In the genomic region with DNA sequence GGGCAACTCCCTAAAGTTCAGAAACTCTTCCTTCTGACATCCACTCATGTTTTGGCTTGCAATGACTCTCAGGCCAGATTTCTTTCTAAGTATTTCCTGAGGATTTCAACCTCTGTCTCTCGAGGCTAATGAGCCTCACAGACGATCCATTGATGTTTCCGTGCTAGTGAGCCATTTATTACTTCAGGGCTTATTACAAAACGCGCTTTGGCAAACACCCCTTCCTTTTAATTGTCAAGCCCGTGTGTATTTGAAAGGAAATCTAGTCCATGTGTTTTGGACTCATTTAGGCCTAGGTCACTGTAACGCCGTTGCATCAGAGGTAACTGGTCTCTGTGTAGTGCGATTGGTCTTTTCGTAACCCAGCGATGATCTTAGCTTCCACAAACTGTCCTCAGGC, we compare ENCODE assay signal across 22 mouse cellular contexts.
A peak's percentile ranks its signal among the peaks of the same experiment; 100 is the strongest.
DNase-seq lines count a peak whose midpoint lies in the region; ATAC-seq lines count a peak whose summit lies in the region.
"Had no signal": no experiment of that assay in that cellular context is flagged by ENCODE, and none has a peak within 500 bp of the region (broad histone marks: within the 10 kb centered on the region; RNA-seq: fewer than 3 reads in every experiment).

No protein-coding gene starts in this region.

- H3K4me1 ChIP-seq in limb, embryonic 10.5 days, result peaks cover 26% of the 10 kb centered on the region
- peaks cover 16% of the 10 kb centered on the region; the same call in 1 of the 2 replicates for H3K4me1 ChIP-seq in limb, embryonic 15.5 days
- H3K4me1 ChIP-seq: forebrain, embryonic 15.5 days; heart, embryonic 12.5 days; liver, embryonic 12.5 days had no signal

- H3K36me3 ChIP-seq in limb, embryonic 10.5 days, result no peaks in the 10 kb centered on the region
- no peaks in the 10 kb centered on the region for H3K36me3 ChIP-seq in limb, embryonic 15.5 days
- H3K36me3 ChIP-seq: forebrain, embryonic 15.5 days; heart, embryonic 12.5 days; liver, embryonic 12.5 days had no signal

- H3K9me3 ChIP-seq in limb, embryonic 10.5 days (replicated peaks), result no peaks in the 10 kb centered on the region
- H3K9me3 ChIP-seq in limb, embryonic 15.5 days, result no peaks in the 10 kb centered on the region
- H3K9me3 ChIP-seq: forebrain, embryonic 15.5 days; liver, embryonic 12.5 days had no signal

- DNase-seq in gastrocnemius, adult 18-20 months (ENCODE audit: low spot score), result peak; percentile 46
- no peak for DNase-seq in gastrocnemius, postnatal 4 days (ENCODE audit: low spot score in 2 of 2)
- peak; percentile 1 for DNase-seq in 416B (ENCODE audit: low read depth)
- DNase-seq in limb, embryonic 10.5 days (ENCODE audit: low spot score), result no peak
- DNase-seq in thymus, postnatal 0 days (ENCODE audit: low spot score), result no peak
- DNase-seq in MN1 (ENCODE audit: low spot score), result no peak
- DNase-seq: adrenal gland, postnatal 14 days; cerebellum, adult 11 months; cerebellum, adult 9-10 months; kidney, adult 18-20 months; liver, postnatal 0 days; lung, postnatal 36 days; right cerebral cortex, adult 18-20 months; right cerebral cortex, postnatal 4 days; thymus, postnatal 14 days had no signal

- H3K9ac ChIP-seq in limb, embryonic 15.5 days, result no peak overlapping the region
- H3K9ac ChIP-seq: forebrain, embryonic 15.5 days; heart, embryonic 12.5 days; liver, embryonic 12.5 days; liver, postnatal 0 days had no signal

- ATAC-seq in limb, embryonic 15.5 days (ENCODE audit: insufficient number of reproducible peaks, low FRiP score, low TSS enrichment, low read depth), result no peak
- ATAC-seq: forebrain, embryonic 15.5 days; hindbrain, embryonic 16.5 days; liver, embryonic 12.5 days; liver, postnatal 0 days; midbrain, embryonic 16.5 days had no signal

- WGBS in limb, embryonic 10.5 days, result 55% methylated on average over 11 of the region's 11 CpGs
- 28% methylated on average over 11 of the region's 11 CpGs for WGBS in limb, embryonic 15.5 days

- H3K27me3 ChIP-seq in limb, embryonic 10.5 days (ENCODE audit: low read depth, poor library complexity, severe bottlenecking), result no peaks in the 10 kb centered on the region
- H3K27me3 ChIP-seq in limb, embryonic 15.5 days, result no peaks in the 10 kb centered on the region
- H3K27me3 ChIP-seq: forebrain, embryonic 15.5 days; liver, embryonic 12.5 days had no signal

- no peak overlapping the region for H3K4me3 ChIP-seq in limb, embryonic 10.5 days
- H3K4me3 ChIP-seq in limb, embryonic 15.5 days, result no peak overlapping the region
- H3K4me3 ChIP-seq: forebrain, embryonic 15.5 days; heart, embryonic 12.5 days; liver, embryonic 12.5 days had no signal

- H3K27ac ChIP-seq in limb, embryonic 10.5 days, result peak overlapping the region; percentile 70
- H3K27ac ChIP-seq in limb, embryonic 15.5 days, result peak overlapping the region; percentile 63
- H3K27ac ChIP-seq: forebrain, embryonic 15.5 days; liver, embryonic 12.5 days had no signal

- no peak overlapping the region for H3K4me2 ChIP-seq in limb, embryonic 15.5 days
- H3K4me2 ChIP-seq: forebrain, embryonic 15.5 days; heart, embryonic 12.5 days; liver, embryonic 12.5 days; midbrain, embryonic 11.5 days had no signal

Comparison
In these comparisons a context has a peak if more than half of its experiments do, and no peak if none do; other contexts are left out.
1. DNase-seq: peak in gastrocnemius, adult 18-20 months (single experiment) and 416B (single experiment); none in gastrocnemius, postnatal 4 days (0 of 2), limb, embryonic 10.5 days (single experiment), thymus, postnatal 0 days (single experiment) and MN1 (single experiment).